Mouse (Mus musculus) bone marrow, adult 2 months (tissue): Measurements from ENCODE around the gene Lcp1. TPM values are rescaled to one million over a fixed set of nuclear protein-coding genes. Genes with fewer than 3 reads are reported as not detected.

Experiments
- H3K27ac ChIP-seq: fragments of 200-500 bp; 2 replicates; pipeline ENCODE4 v1.5.1; 2012; ENCODE audit warnings: low read depth, mild to moderate bottlenecking, control low read depth, inconsistent platforms, low read length; ENCODE audit not compliant: control insufficient read depth, poor library complexity, insufficient read depth
- H3K4me1 ChIP-seq: fragments of 200-500 bp; 2 replicates; pipeline ENCODE4 v1.6.1; 2011; ENCODE audit warnings: low read length; ENCODE audit not compliant: control insufficient read depth, insufficient read depth
- H3K4me3 ChIP-seq: fragments of 200-500 bp; replicated peaks from 2 replicates; pipeline ENCODE3; 2011; ENCODE audit warnings: mild to moderate bottlenecking, low read depth, low read length, control low read depth; ENCODE audit not compliant: control insufficient read depth
- CTCF ChIP-seq: fragments of 200-500 bp; IDR thresholded peaks from 2 replicates; pipeline ENCODE4 v1.5.1; 2011; ENCODE audit warnings: low read length, control low read depth; ENCODE audit not compliant: control insufficient read depth, insufficient read depth
- POLR2A ChIP-seq: fragments of 200-500 bp; IDR thresholded peaks from 2 replicates; pipeline ENCODE4 v1.6.1; 2011; ENCODE audit warnings: low read depth, mild to moderate bottlenecking, control low read depth, low read length, borderline replicate concordance; ENCODE audit not compliant: control insufficient read depth
- WGBS: fragments of 180-500 bp; shearing (Covaris S2); methylation state at CpG from one replicate; pipeline ENCODE4 v1.1.7; 2018; 5-methylcytosine and 5-hydroxymethylcytosine counted together
- polyA plus RNA-seq: library from polyadenylated mRNA; stranded (reverse); fragments of >200 nt; gene quantifications from 2 replicates; pipeline ENCODE4 v1.2.4, GENCODE M21; 2011; ENCODE audit warnings: low replicate concordance; ENCODE audit not compliant: missing spikeins, insufficient read depth, insufficient read length

The Lcp1 gene
- polyA plus RNA-seq, 1 experiment, result 169 TPM

GRCm38 (mm10) chr14:75179255-75179963 lies 48.5 kb downstream of the Lcp1 start:
- TF ChIP-seq POLR2A, result no peak; the same call in 1 of the 2 replicates
- TF ChIP-seq CTCF, result no peak
- 3% methylated on average over 20 of the region's 20 CpGs for WGBS

GRCm38 (mm10) chr14:75180551-75180978 lies 49.7 kb downstream of the Lcp1 start:
- Histone ChIP-seq H3K27ac (peak overlapping the region; percentile 60), H3K4me1 (peaks cover 10% of the 10 kb centered on the region; the same call in 1 of the 2 replicates), H3K4me3 (peak overlapping the region; percentile 48)
- WGBS, result 12% methylated on average over 8 of the region's 8 CpGs
- no peak for TF ChIP-seq POLR2A
- TF ChIP-seq CTCF, result no peak

More at GRCm38 (mm10) chr14:75179255-75179963, 48.5 kb downstream of the Lcp1 start:
- Histone ChIP-seq H3K4me3 (peak overlapping the region; percentile 98), H3K4me1 (peaks cover 12% of the 10 kb centered on the region; the same call in 1 of the 2 replicates), H3K27ac (peak overlapping the region; percentile 90)

GRCm38 (mm10) chr14:75181062-75181935 lies 50.4 kb downstream of the Lcp1 start:
- Histone ChIP-seq H3K4me1 (peaks cover 10% of the 10 kb centered on the region; the same call in 1 of the 2 replicates), H3K27ac (peak overlapping the region; percentile 73), H3K4me3 (peak overlapping the region; percentile 51)
- no peak for TF ChIP-seq CTCF
- TF ChIP-seq POLR2A, result no peak
- WGBS, result 12% methylated on average over 9 of the region's 9 CpGs

- 7% methylated on average over 4 of the region's 4 CpGs for WGBS
- peaks cover 14% of the 10 kb centered on the region for H3K4me1 ChIP-seq
- H3K27ac ChIP-seq, result peak overlapping the region; percentile 35; the same call in 1 of the 2 replicates
- H3K4me3 ChIP-seq, result peak overlapping the region; percentile 42
- TF ChIP-seq POLR2A, result no peak
- TF ChIP-seq CTCF, result no peak
Measured at GRCm38 (mm10) chr14:75182378-75182777, 51.5 kb downstream of the Lcp1 start.

- Histone ChIP-seq H3K4me1 (peaks cover 15% of the 10 kb centered on the region), H3K27ac (peak overlapping the region; percentile 35; the same call in 1 of the 2 replicates), H3K4me3 (peak overlapping the region; percentile 42)
- TF ChIP-seq POLR2A (no peak), CTCF (no peak)
- 29% methylated on average over 5 of the region's 5 CpGs for WGBS
Measured at GRCm38 (mm10) chr14:75182831-75183230, 51.9 kb downstream of the Lcp1 start.

GRCm38 (mm10) chr14:75184069-75184790 lies 53.3 kb downstream of the Lcp1 start:
- TF ChIP-seq CTCF (no peak), POLR2A (no peak)
- peak overlapping the region; percentile 5; the same call in 1 of the 2 replicates for H3K27ac ChIP-seq
- WGBS, result 69% methylated on average over 4 of the region's 4 CpGs
- no peak overlapping the region for H3K4me3 ChIP-seq
- H3K4me1 ChIP-seq, result peaks cover 18% of the 10 kb centered on the region

- TF ChIP-seq POLR2A, result no peak
- TF ChIP-seq CTCF, result no peak
- H3K4me3 ChIP-seq, result no peak overlapping the region
- 6% methylated on average over 5 of the region's 5 CpGs for WGBS
- peaks cover 18% of the 10 kb centered on the region for H3K4me1 ChIP-seq
- peak overlapping the region; percentile 71; the same call in 1 of the 2 replicates for H3K27ac ChIP-seq
Measured at GRCm38 (mm10) chr14:75185796-75186594, 55.1 kb downstream of the Lcp1 start.
